Mouse (Mus musculus): ENCODE results near the gene Prps1l1. TPM values are rescaled to one million over a fixed set of nuclear protein-coding genes. Genes with fewer than 3 reads are reported as not detected.

The Prps1l1 gene
- polyA plus RNA-seq (2015; fragmentation: Nextera tagmentation; extraction: Ambion mirVana) = not detected in 2 replicates

GRCm38 (mm10) chr12:34984461-34984860, at the start of gene Prps1l1:
TSS of gene Prps1l1 (plus strand) at chr12:34984761.
- no peaks in the 10 kb centered on the region for H3K9me3 ChIP-seq (replicated peaks)
- H3K36me3 ChIP-seq = no peaks in the 10 kb centered on the region
- no peaks in the 10 kb centered on the region for H3K4me1 ChIP-seq
- no peak for ATAC-seq (ENCODE audit: insufficient number of reproducible peaks, low FRiP score, low TSS enrichment, low read depth)
- no peaks in the 10 kb centered on the region for H3K27me3 ChIP-seq
- H3K4me2 ChIP-seq (replicated peaks) = no peak within 1 kb of the TSS
- no peak within 1 kb of the TSS for H3K27ac ChIP-seq (replicated peaks)
- no peak within 1 kb of the TSS for H3K4me3 ChIP-seq (replicated peaks)
- H3K9ac ChIP-seq = no peak within 1 kb of the TSS
- 87% methylated on average over 4 of the region's 4 CpGs for WGBS

- no peak for ATAC-seq (ENCODE audit: insufficient number of reproducible peaks, low FRiP score, low TSS enrichment, low read depth)
- Histone ChIP-seq H3K27ac (replicated peaks) (no peak overlapping the region), H3K4me2 (replicated peaks) (no peak overlapping the region), H3K27me3 (no peaks in the 10 kb centered on the region), H3K36me3 (no peaks in the 10 kb centered on the region), H3K4me3 (replicated peaks) (no peak overlapping the region), H3K9me3 (replicated peaks) (0 out of 2 replicates have a peak, but pooled peaks cover 4% of the 10 kb centered on the region), H3K9ac (no peak overlapping the region), H3K4me1 (no peaks in the 10 kb centered on the region)
- 100% methylated on average over 1 of the region's 1 CpGs for WGBS
Observed at GRCm38 (mm10) chr12:34937918-34938317, 46.6 kb upstream of the Prps1l1 start.

GRCm38 (mm10) chr12:34949066-34949706, 35.4 kb upstream of the Prps1l1 start:
- Histone ChIP-seq H3K27me3 (no peaks in the 10 kb centered on the region), H3K4me2 (replicated peaks) (no peak overlapping the region), H3K36me3 (no peaks in the 10 kb centered on the region), H3K9me3 (replicated peaks) (no peaks in the 10 kb centered on the region), H3K27ac (replicated peaks) (no peak overlapping the region), H3K4me3 (replicated peaks) (no peak overlapping the region), H3K9ac (no peak overlapping the region), H3K4me1 (no peaks in the 10 kb centered on the region)
- 72% methylated on average over 6 of the region's 6 CpGs for WGBS
- no peak for ATAC-seq (ENCODE audit: insufficient number of reproducible peaks, low FRiP score, low TSS enrichment, low read depth)

- H3K27ac ChIP-seq (replicated peaks) = no peak overlapping the region
- H3K4me1 ChIP-seq = no peaks in the 10 kb centered on the region
- no peaks in the 10 kb centered on the region for H3K9me3 ChIP-seq (replicated peaks)
- no peaks in the 10 kb centered on the region for H3K27me3 ChIP-seq
- ATAC-seq (ENCODE audit: insufficient number of reproducible peaks, low FRiP score, low TSS enrichment, low read depth) = no peak
- H3K9ac ChIP-seq = no peak overlapping the region
- H3K4me2 ChIP-seq (replicated peaks) = no peak overlapping the region
- no peak overlapping the region for H3K4me3 ChIP-seq (replicated peaks)
- H3K36me3 ChIP-seq = no peaks in the 10 kb centered on the region
- 86% methylated on average over 3 of the region's 3 CpGs for WGBS
Observed at GRCm38 (mm10) chr12:34975991-34976390, 8.6 kb upstream of the Prps1l1 start.

GRCm38 (mm10) chr12:34985865-34986264, 1.3 kb downstream of the Prps1l1 start:
- no peak overlapping the region for H3K4me3 ChIP-seq (replicated peaks)
- H3K4me1 ChIP-seq = no peaks in the 10 kb centered on the region
- no peaks in the 10 kb centered on the region for H3K36me3 ChIP-seq
- H3K27ac ChIP-seq (replicated peaks) = no peak overlapping the region
- H3K4me2 ChIP-seq (replicated peaks) = no peak overlapping the region
- H3K27me3 ChIP-seq = no peaks in the 10 kb centered on the region
- H3K9me3 ChIP-seq (replicated peaks) = no peaks in the 10 kb centered on the region
- no peak overlapping the region for H3K9ac ChIP-seq
- WGBS = 78% methylated on average over 5 of the region's 5 CpGs
- no peak for ATAC-seq (ENCODE audit: insufficient number of reproducible peaks, low FRiP score, low TSS enrichment, low read depth)

GRCm38 (mm10) chr12:34989537-34990200, 5.1 kb downstream of the Prps1l1 start:
- H3K9me3 ChIP-seq (replicated peaks) = no peaks in the 10 kb centered on the region
- no peak overlapping the region for H3K4me2 ChIP-seq (replicated peaks)
- no peak for ATAC-seq (ENCODE audit: insufficient number of reproducible peaks, low FRiP score, low TSS enrichment, low read depth)
- no peaks in the 10 kb centered on the region for H3K36me3 ChIP-seq
- no peak overlapping the region for H3K9ac ChIP-seq
- H3K27ac ChIP-seq (replicated peaks) = no peak overlapping the region
- H3K4me3 ChIP-seq (replicated peaks) = no peak overlapping the region
- 81% methylated on average over 7 of the region's 7 CpGs for WGBS
- no peaks in the 10 kb centered on the region for H3K27me3 ChIP-seq
- H3K4me1 ChIP-seq = no peaks in the 10 kb centered on the region

GRCm38 (mm10) chr12:34990387-34990786, 5.8 kb downstream of the Prps1l1 start:
- Histone ChIP-seq H3K27ac (replicated peaks) (no peak overlapping the region), H3K4me2 (replicated peaks) (no peak overlapping the region), H3K4me3 (replicated peaks) (no peak overlapping the region), H3K27me3 (no peaks in the 10 kb centered on the region), H3K4me1 (no peaks in the 10 kb centered on the region), H3K9me3 (replicated peaks) (no peaks in the 10 kb centered on the region), H3K9ac (no peak overlapping the region), H3K36me3 (no peaks in the 10 kb centered on the region)
- 70% methylated on average over 4 of the region's 4 CpGs for WGBS
- ATAC-seq (ENCODE audit: insufficient number of reproducible peaks, low FRiP score, low TSS enrichment, low read depth) = no peak

- 80% methylated on average over 2 of the region's 2 CpGs for WGBS
- Histone ChIP-seq H3K4me2 (replicated peaks) (no peak overlapping the region), H3K36me3 (no peaks in the 10 kb centered on the region), H3K9ac (no peak overlapping the region), H3K27me3 (no peaks in the 10 kb centered on the region), H3K4me1 (no peaks in the 10 kb centered on the region), H3K27ac (replicated peaks) (no peak overlapping the region), H3K9me3 (replicated peaks) (no peaks in the 10 kb centered on the region), H3K4me3 (replicated peaks) (no peak overlapping the region)
- no peak for ATAC-seq (ENCODE audit: insufficient number of reproducible peaks, low FRiP score, low TSS enrichment, low read depth)
Observed at GRCm38 (mm10) chr12:34991900-34992299, 7.3 kb downstream of the Prps1l1 start.

- no peaks in the 10 kb centered on the region for H3K9me3 ChIP-seq (replicated peaks)
- no peaks in the 10 kb centered on the region for H3K36me3 ChIP-seq
- H3K27me3 ChIP-seq = no peaks in the 10 kb centered on the region
- 87% methylated on average over 3 of the region's 3 CpGs for WGBS
- no peaks in the 10 kb centered on the region for H3K4me1 ChIP-seq
- no peak for ATAC-seq (ENCODE audit: insufficient number of reproducible peaks, low FRiP score, low TSS enrichment, low read depth)
- H3K9ac ChIP-seq = no peak overlapping the region
- no peak overlapping the region for H3K4me3 ChIP-seq (replicated peaks)
- no peak overlapping the region for H3K4me2 ChIP-seq (replicated peaks)
- no peak overlapping the region for H3K27ac ChIP-seq (replicated peaks)
Observed at GRCm38 (mm10) chr12:34997597-34998182, 13.1 kb downstream of the Prps1l1 start.

- Histone ChIP-seq H3K4me3 (replicated peaks) (no peak overlapping the region), H3K27me3 (no peaks in the 10 kb centered on the region), H3K36me3 (no peaks in the 10 kb centered on the region), H3K4me1 (no peaks in the 10 kb centered on the region), H3K9me3 (replicated peaks) (no peaks in the 10 kb centered on the region), H3K9ac (no peak overlapping the region), H3K27ac (replicated peaks) (no peak overlapping the region), H3K4me2 (replicated peaks) (no peak overlapping the region)
- ATAC-seq (ENCODE audit: insufficient number of reproducible peaks, low FRiP score, low TSS enrichment, low read depth) = no peak
- WGBS = 82% methylated on average over 12 of the region's 12 CpGs
Observed at GRCm38 (mm10) chr12:34998778-34999467, 14.4 kb downstream of the Prps1l1 start.

GRCm38 (mm10) chr12:35000323-35000722, 15.8 kb downstream of the Prps1l1 start:
- no peak for ATAC-seq (ENCODE audit: insufficient number of reproducible peaks, low FRiP score, low TSS enrichment, low read depth)
- Histone ChIP-seq H3K9ac (no peak overlapping the region), H3K27me3 (no peaks in the 10 kb centered on the region), H3K4me1 (no peaks in the 10 kb centered on the region), H3K4me2 (replicated peaks) (no peak overlapping the region), H3K4me3 (replicated peaks) (no peak overlapping the region), H3K9me3 (replicated peaks) (no peaks in the 10 kb centered on the region), H3K36me3 (no peaks in the 10 kb centered on the region), H3K27ac (replicated peaks) (no peak overlapping the region)
- 55% methylated on average over 4 of the region's 4 CpGs for WGBS

Data from embryonic facial prominence, embryonic 15.5 days (tissue).